Mouse (Mus musculus) small intestine, adult 2 months (tissue): ENCODE measurements around the gene Shld1.

Experiments
- CTCF ChIP-seq: fragments of 200-500 bp; IDR thresholded peaks from 2 replicates; pipeline ENCODE4 v1.5.1; 2012; ENCODE audit warnings: low read depth, mild to moderate bottlenecking, control low read depth, inconsistent platforms, low read length, moderate library complexity, mixed read lengths; ENCODE audit not compliant: insufficient replicate concordance, insufficient read length; ENCODE audit errors: extremely low read depth
- POLR2A ChIP-seq: fragments of 200-500 bp; IDR thresholded peaks from 2 replicates; pipeline ENCODE4 v1.6.1; 2012; ENCODE audit warnings: low read depth, mild to moderate bottlenecking, control low read depth, inconsistent platforms, low read length, moderate library complexity

GRCm38 (mm10) chr2:132780978-132781377 is 94.2 kb downstream of the Shld1 start, which contains the start of gene Chgb:
- TF ChIP-seq POLR2A (no peak), CTCF (no peak)
